Mouse (Mus musculus) erythroblast, embryonic 14.5 days (primary cell): Measurements from ENCODE around the gene Socs3.

Source experiments
- GATA1 ChIP-seq: IDR thresholded peaks from 2 replicates; pipeline ENCODE4 v1.6.1; 2012; ENCODE audit warnings: low read length, inconsistent platforms, mixed read lengths
- TAL1 ChIP-seq: IDR thresholded peaks from 3 replicates; pipeline ENCODE4 v1.6.1; 2012; ENCODE audit warnings: low read length, inconsistent platforms, mixed read lengths

- TF ChIP-seq TAL1: no peak
- TF ChIP-seq GATA1: no peak
Measured at GRCm38 (mm10) chr11:118012595-118012994, 42.7 kb upstream of the Socs3 start.
